Mouse (Mus musculus): ENCODE measurements at regions not wholly inside any gene's neighbourhood (a gene's known extent, or its start where the extent isn't known, plus 50 kb on each side); places are given as distances from the start of the nearest gene placed in this dataset.

GRCm38 (mm10) chr4:124135165-124135470 is 217.3 kb upstream of the 4930535I16Rik start:
- Histone ChIP-seq H3K27me3 (peaks cover 11% of the 10 kb centered on the region; the same call in 1 of the 2 replicates), H3K4me3 (replicated peaks) (no peak overlapping the region), H3K4me2 (no peak overlapping the region), H3K27ac (no peak overlapping the region), H3K9ac (no peak overlapping the region), H3K4me1 (peaks cover 23% of the 10 kb centered on the region), H3K9me3 (replicated peaks) (no peaks in the 10 kb centered on the region), H3K36me3 (no peaks in the 10 kb centered on the region)
- WGBS: 42% methylated on average over 6 of the region's 6 CpGs
- no peak for ATAC-seq (replicated peaks; ENCODE audit: low FRiP score)

GRCm38 (mm10) chr4:124134341-124135164 is 216.7 kb upstream of the 4930535I16Rik start:
- Histone ChIP-seq H3K4me3 (replicated peaks) (no peak overlapping the region), H3K4me2 (no peak overlapping the region), H3K27ac (no peak overlapping the region), H3K9ac (no peak overlapping the region), H3K9me3 (replicated peaks) (no peaks in the 10 kb centered on the region), H3K36me3 (no peaks in the 10 kb centered on the region), H3K4me1 (peaks cover 23% of the 10 kb centered on the region), H3K27me3 (peaks cover 11% of the 10 kb centered on the region; the same call in 1 of the 2 replicates)
- ATAC-seq (replicated peaks; ENCODE audit: low FRiP score): peak; percentile 84
- WGBS: 10% methylated on average over 6 of the region's 6 CpGs

GRCm38 (mm10) chr4:124130946-124131345 is 213.1 kb upstream of the 4930535I16Rik start:
- Histone ChIP-seq H3K9ac (no peak overlapping the region), H3K27me3 (0 out of 2 replicates have a peak, but pooled peaks cover 5% of the 10 kb centered on the region), H3K27ac (no peak overlapping the region), H3K4me3 (replicated peaks) (no peak overlapping the region), H3K4me2 (no peak overlapping the region), H3K36me3 (no peaks in the 10 kb centered on the region), H3K9me3 (replicated peaks) (no peaks in the 10 kb centered on the region), H3K4me1 (peaks cover 23% of the 10 kb centered on the region)
- WGBS: 75% methylated on average over 5 of the region's 5 CpGs
- ATAC-seq (replicated peaks; ENCODE audit: low FRiP score): no peak

GRCm38 (mm10) chr4:124126258-124126657 is 208.4 kb upstream of the 4930535I16Rik start:
- Histone ChIP-seq H3K4me3 (replicated peaks) (no peak overlapping the region), H3K4me1 (no peaks in the 10 kb centered on the region), H3K36me3 (no peaks in the 10 kb centered on the region), H3K9me3 (replicated peaks) (no peaks in the 10 kb centered on the region), H3K9ac (no peak overlapping the region), H3K27me3 (no peaks in the 10 kb centered on the region), H3K27ac (no peak overlapping the region), H3K4me2 (no peak overlapping the region)
- WGBS: 71% methylated on average over 8 of the region's 8 CpGs
- no peak for ATAC-seq (replicated peaks; ENCODE audit: low FRiP score)

- 55% methylated on average over 6 of the region's 6 CpGs for WGBS
- Histone ChIP-seq H3K36me3 (no peaks in the 10 kb centered on the region), H3K9ac (no peak overlapping the region), H3K27ac (no peak overlapping the region), H3K4me2 (no peak overlapping the region), H3K4me3 (replicated peaks) (no peak overlapping the region), H3K27me3 (no peaks in the 10 kb centered on the region), H3K4me1 (no peaks in the 10 kb centered on the region), H3K9me3 (replicated peaks) (no peaks in the 10 kb centered on the region)
- no peak for ATAC-seq (replicated peaks; ENCODE audit: low FRiP score)
These were observed 202.5 kb upstream of the 4930535I16Rik start for GRCm38 (mm10) chr4:124120334-124120733.

- no peak overlapping the region for H3K27ac ChIP-seq
- no peak overlapping the region for H3K9ac ChIP-seq
- ATAC-seq (replicated peaks; ENCODE audit: low FRiP score): no peak
- no peaks in the 10 kb centered on the region for H3K9me3 ChIP-seq (replicated peaks)
- no peaks in the 10 kb centered on the region for H3K27me3 ChIP-seq
- no peaks in the 10 kb centered on the region for H3K36me3 ChIP-seq
- WGBS: 82% methylated on average over 12 of the region's 12 CpGs
- H3K4me2 ChIP-seq: no peak overlapping the region
- no peaks in the 10 kb centered on the region for H3K4me1 ChIP-seq
- no peak overlapping the region for H3K4me3 ChIP-seq (replicated peaks)
These were observed 196.1 kb upstream of the 4930535I16Rik start for GRCm38 (mm10) chr4:124113856-124114345.

GRCm38 (mm10) chr4:124110705-124111104 is 192.9 kb upstream of the 4930535I16Rik start:
- no peak overlapping the region for H3K4me3 ChIP-seq (replicated peaks)
- no peaks in the 10 kb centered on the region for H3K36me3 ChIP-seq
- 67% methylated on average over 8 of the region's 8 CpGs for whole genome bisulfite sequencing
- no peak overlapping the region for H3K27ac ChIP-seq
- no peaks in the 10 kb centered on the region for H3K4me1 ChIP-seq
- H3K9ac ChIP-seq: no peak overlapping the region
- no peak overlapping the region for H3K4me2 ChIP-seq
- H3K9me3 ChIP-seq (replicated peaks): no peaks in the 10 kb centered on the region
- no peaks in the 10 kb centered on the region for H3K27me3 ChIP-seq
- ATAC-seq (replicated peaks; ENCODE audit: low FRiP score): no peak

- H3K36me3 ChIP-seq: no peaks in the 10 kb centered on the region
- WGBS: 80% methylated on average over 3 of the region's 3 CpGs
- no peaks in the 10 kb centered on the region for H3K27me3 ChIP-seq
- H3K4me2 ChIP-seq: no peak overlapping the region
- H3K4me1 ChIP-seq: no peaks in the 10 kb centered on the region
- no peak for ATAC-seq (replicated peaks; ENCODE audit: low FRiP score)
- H3K9me3 ChIP-seq (replicated peaks): no peaks in the 10 kb centered on the region
- H3K4me3 ChIP-seq (replicated peaks): no peak overlapping the region
- H3K27ac ChIP-seq: no peak overlapping the region
- no peak overlapping the region for H3K9ac ChIP-seq
These were observed 191.5 kb upstream of the 4930535I16Rik start for GRCm38 (mm10) chr4:124109371-124109770.

GRCm38 (mm10) chr4:124102684-124103083 is 184.9 kb upstream of the 4930535I16Rik start:
- Histone ChIP-seq H3K4me3 (replicated peaks) (no peak overlapping the region), H3K9ac (no peak overlapping the region), H3K27ac (no peak overlapping the region), H3K27me3 (peaks cover 18% of the 10 kb centered on the region; the same call in 1 of the 2 replicates), H3K9me3 (replicated peaks) (no peaks in the 10 kb centered on the region), H3K4me1 (no peaks in the 10 kb centered on the region), H3K4me2 (no peak overlapping the region), H3K36me3 (no peaks in the 10 kb centered on the region)
- WGBS: 39% methylated on average over 2 of the region's 2 CpGs
- ATAC-seq (replicated peaks; ENCODE audit: low FRiP score): no peak

- H3K27ac ChIP-seq: no peak overlapping the region
- H3K36me3 ChIP-seq: no peaks in the 10 kb centered on the region
- WGBS: 63% methylated on average over 7 of the region's 7 CpGs
- no peak for ATAC-seq (replicated peaks; ENCODE audit: low FRiP score)
- no peaks in the 10 kb centered on the region for H3K4me1 ChIP-seq
- H3K9ac ChIP-seq: no peak overlapping the region
- no peaks in the 10 kb centered on the region for H3K9me3 ChIP-seq (replicated peaks)
- no peak overlapping the region for H3K4me2 ChIP-seq
- H3K27me3 ChIP-seq: no peaks in the 10 kb centered on the region
- H3K4me3 ChIP-seq (replicated peaks): no peak overlapping the region
These were observed 169.0 kb upstream of the 4930535I16Rik start for GRCm38 (mm10) chr4:124086801-124087200.

- H3K4me3 ChIP-seq (replicated peaks): no peak overlapping the region
- no peak overlapping the region for H3K27ac ChIP-seq
- H3K9me3 ChIP-seq (replicated peaks): no peaks in the 10 kb centered on the region
- no peaks in the 10 kb centered on the region for H3K27me3 ChIP-seq
- no peak overlapping the region for H3K4me2 ChIP-seq
- no peaks in the 10 kb centered on the region for H3K4me1 ChIP-seq
- WGBS: 56% methylated on average over 7 of the region's 7 CpGs
- no peak overlapping the region for H3K9ac ChIP-seq
- ATAC-seq (replicated peaks; ENCODE audit: low FRiP score): no peak
- H3K36me3 ChIP-seq: no peaks in the 10 kb centered on the region
These were observed 168.4 kb upstream of the 4930535I16Rik start for GRCm38 (mm10) chr4:124086254-124086653.

GRCm38 (mm10) chr4:124079603-124080002 is 161.8 kb upstream of the 4930535I16Rik start:
- 70% methylated on average over 3 of the region's 3 CpGs for WGBS
- no peaks in the 10 kb centered on the region for H3K9me3 ChIP-seq (replicated peaks)
- H3K9ac ChIP-seq: no peak overlapping the region

More at GRCm38 (mm10) chr4:124079603-124080002, 161.8 kb upstream of the 4930535I16Rik start:
- Histone ChIP-seq H3K27ac (no peak overlapping the region), H3K4me3 (replicated peaks) (no peak overlapping the region), H3K4me2 (no peak overlapping the region), H3K4me1 (no peaks in the 10 kb centered on the region), H3K27me3 (no peaks in the 10 kb centered on the region; the same call in 1 of the 2 replicates), H3K36me3 (no peaks in the 10 kb centered on the region)
- ATAC-seq (replicated peaks; ENCODE audit: low FRiP score): no peak
